Mouse (Mus musculus) heart, postnatal 0 days (tissue): ENCODE results near the gene Csrnp3. TPM values are rescaled to one million over a fixed set of nuclear protein-coding genes. Genes with fewer than 3 reads are reported as not detected.
"Not testable (repeated sequence)": the region's sequence is repeated elsewhere in the genome, so short reads cannot be mapped to it uniquely, and the experiment has no call there.

Experiments
- ATAC-seq: fragments of 200-750 bp; cut with Nextera tagmentation; 2 replicates; pipeline ENCODE4 v1.8.0; 2017; ENCODE audit warnings: low read depth, moderate number of reproducible peaks, moderate library complexity; ENCODE audit not compliant: insufficient read depth
- DNase-seq: peaks from one replicate; pipeline ENCODE4 v3.0.0-alpha.2; 2016; ENCODE audit warnings: low spot score
- H3K27ac ChIP-seq: fragments of 300-500 bp; sonication (generic); 2 replicates; pipeline ENCODE4 v1.5.1; 2014; ENCODE audit warnings: low read depth, mild to moderate bottlenecking
- H3K27me3 ChIP-seq: fragments of 300-500 bp; sonication (generic); 2 replicates; pipeline ENCODE4 v1.6.1; 2014; ENCODE audit warnings: low read length, mixed read lengths; ENCODE audit not compliant: control insufficient read depth, insufficient read depth
- H3K36me3 ChIP-seq: fragments of 300-500 bp; sonication (generic); replicated peaks from 2 replicates; pipeline ENCODE4 v1.6.1; 2014; ENCODE audit warnings: low read length, mixed read lengths; ENCODE audit not compliant: control insufficient read depth, insufficient read depth
- H3K4me1 ChIP-seq: fragments of 300-500 bp; sonication (generic); 2 replicates; pipeline ENCODE4 v1.6.1; 2014; ENCODE audit warnings: antibody characterized with exemption; ENCODE audit not compliant: control insufficient read depth, insufficient read depth
- H3K4me2 ChIP-seq: fragments of 300-500 bp; sonication (generic); 2 replicates; pipeline ENCODE4 v1.6.1; 2014; ENCODE audit warnings: low read depth, mild to moderate bottlenecking, low read length, moderate library complexity
- H3K4me3 ChIP-seq: fragments of 300-500 bp; sonication (generic); 2 replicates; pipeline ENCODE4 v1.5.1; 2014; ENCODE audit warnings: low read depth, low read length
- H3K9ac ChIP-seq: fragments of 300-500 bp; sonication (generic); replicated peaks from 2 replicates; pipeline ENCODE4 v1.6.1; 2014; ENCODE audit warnings: low read depth, low read length, mixed read lengths
- H3K9me3 ChIP-seq: fragments of 300-500 bp; sonication (generic); replicated peaks from 2 replicates; pipeline ENCODE4 v1.6.1; 2016; ENCODE audit warnings: low read length; ENCODE audit not compliant: control insufficient read depth
- CTCF ChIP-seq: IDR thresholded peaks from 2 replicates; pipeline ENCODE4 v1.5.1; 2016; ENCODE audit warnings: antibody characterized with exemption, control low read depth, low read depth
- EP300 ChIP-seq: IDR thresholded peaks from 2 replicates; pipeline ENCODE4 v1.6.1; 2016; ENCODE audit warnings: antibody characterized with exemption, low read depth
- WGBS: fragments of 180-500 bp; shearing (Covaris S2); extraction: QIAGEN DNeasy Blood & Tissue Kit; methylation state at CpG from one replicate; pipeline ENCODE4 v1.1.7; 2014; 5-methylcytosine and 5-hydroxymethylcytosine counted together
- polyA plus RNA-seq: library from polyadenylated mRNA; unstranded; fragments of >200 nt; fragmentation: Nextera tagmentation; extraction: Ambion mirVana; gene quantifications from 2 replicates; pipeline ENCODE4 v1.2.1, GENCODE M21; 2015
- total RNA-seq: library from RNA; depleted of rRNA; stranded (reverse); fragments of >200 nt; gene quantifications from 2 replicates; pipeline ENCODE4 v1.2.3, GENCODE M21; 2014; ENCODE audit warnings: low replicate concordance; rRNA removed

The Csrnp3 gene
- total RNA-seq, result under 0.01 and 2.8 TPM in 2 replicates
- polyA plus RNA-seq, result 0.18 and 0.40 TPM in 2 replicates

GRCm38 (mm10) chr2:65845551-65845950 is at the start of gene Csrnp3:
Csrnp3 (plus strand) TSS chr2:65845767.
- Histone ChIP-seq H3K27ac (no peak within 1 kb of the TSS), H3K4me3 (peak within 1 kb of the TSS; percentile 45), H3K9me3 (0 out of 2 replicates have a peak, but pooled peaks cover 4% of the 10 kb centered on the region), H3K27me3 (no peaks in the 10 kb centered on the region), H3K4me2 (peak within 1 kb of the TSS; percentile 72), H3K4me1 (no peaks in the 10 kb centered on the region), H3K36me3 (no peaks in the 10 kb centered on the region), H3K9ac (no peak within 1 kb of the TSS; the same call in 1 of the 2 replicates)
- WGBS, result under 1% methylated on average over 6 of the region's 6 CpGs
- TF ChIP-seq EP300 (no peak), CTCF (no peak)
- ATAC-seq (peak; percentile 79; the same call in 1 of the 2 replicates), DNase-seq (peak; percentile 52)

GRCm38 (mm10) chr2:65801054-65801709 is 44.4 kb upstream of the Csrnp3 start:
- DNase-seq (no peak), ATAC-seq (no peak)
- no peak overlapping the region for H3K4me3 ChIP-seq
- H3K9me3 ChIP-seq, result 0 out of 2 replicates have a peak, but pooled peaks cover 4% of the 10 kb centered on the region
- no peaks in the 10 kb centered on the region for H3K27me3 ChIP-seq
- H3K4me2 ChIP-seq, result no peak overlapping the region
- 44% methylated on average over 1 of the region's 1 CpGs for WGBS
- TF ChIP-seq CTCF (no peak), EP300 (no peak)
- no peaks in the 10 kb centered on the region for H3K36me3 ChIP-seq
- no peaks in the 10 kb centered on the region for H3K4me1 ChIP-seq
- no peak overlapping the region for H3K27ac ChIP-seq
- no peak overlapping the region for H3K9ac ChIP-seq

GRCm38 (mm10) chr2:65806556-65806955 is 39.0 kb upstream of the Csrnp3 start:
- Histone ChIP-seq H3K4me3 (no peak overlapping the region), H3K27me3 (no peaks in the 10 kb centered on the region), H3K27ac (no peak overlapping the region), H3K4me2 (no peak overlapping the region), H3K9me3 (no peaks in the 10 kb centered on the region), H3K36me3 (no peaks in the 10 kb centered on the region), H3K9ac (no peak overlapping the region), H3K4me1 (no peaks in the 10 kb centered on the region)
- 85% methylated on average over 6 of the region's 6 CpGs for WGBS
- DNase-seq (no peak), ATAC-seq (no peak)
- no peak for TF ChIP-seq CTCF
- no peak for TF ChIP-seq EP300

- not testable (repeated sequence) for H3K9me3 ChIP-seq, H3K4me2 ChIP-seq, H3K9ac ChIP-seq, H3K27ac ChIP-seq, H3K36me3 ChIP-seq, H3K4me1 ChIP-seq, H3K4me3 ChIP-seq, DNase-seq, ATAC-seq, H3K27me3 ChIP-seq
- 93% methylated on average over 6 of the region's 6 CpGs for WGBS
These were observed 34.4 kb upstream of the Csrnp3 start for GRCm38 (mm10) chr2:65811203-65811602.

GRCm38 (mm10) chr2:65818080-65818796 is 27.3 kb upstream of the Csrnp3 start:
- Histone ChIP-seq H3K36me3 (no peaks in the 10 kb centered on the region), H3K9me3 (no peaks in the 10 kb centered on the region), H3K9ac (no peak overlapping the region), H3K4me2 (peak overlapping the region; percentile 52), H3K4me1 (no peaks in the 10 kb centered on the region), H3K4me3 (peak overlapping the region; percentile 31), H3K27me3 (no peaks in the 10 kb centered on the region), H3K27ac (0 out of 2 replicates have a peak overlapping the region, but pooled peaks have one; percentile 9)
- 36% methylated on average over 20 of the region's 20 CpGs for WGBS
- no peak for TF ChIP-seq CTCF
- peak; percentile 68; the same call in 1 of the 2 replicates for ATAC-seq
- DNase-seq, result peak; percentile 52
